Comparison of ENCODE assay signal across 10 mouse cellular contexts in genomic region chr5:26006937-26007695, GRCm38 (mm10). TPM values are rescaled to one million over a fixed set of nuclear protein-coding genes. Genes with fewer than 3 reads are reported as not detected.
DNase-seq lines count a peak whose midpoint lies in the region; ATAC-seq and TF ChIP-seq lines count a peak whose summit lies in the region.
"Not testable (repeated sequence)": the region's sequence is repeated elsewhere in the genome, so short reads cannot be mapped to it uniquely, and the experiment has no call there.
"Had no signal": no experiment of that assay in that cellular context is flagged by ENCODE, and none has a peak within 500 bp of the region (broad histone marks: within the 10 kb centered on the region; RNA-seq: fewer than 3 reads in every experiment).

No protein-coding gene starts in this region.

- TF ChIP-seq EP300 in heart, postnatal 0 days (IDR thresholded peaks at IDR 0.05; ENCODE audit: low read depth), result not testable (repeated sequence)

- peaks cover 10% of the 10 kb centered on the region for H3K27me3 ChIP-seq in forebrain, embryonic 12.5 days
- H3K27me3 ChIP-seq in heart, postnatal 0 days (ENCODE audit: control insufficient read depth, insufficient read depth, low read length); liver, embryonic 11.5 days (replicated peaks; ENCODE audit: control insufficient read depth, insufficient read depth, low read length); stomach, embryonic 16.5 days (ENCODE audit: control insufficient read depth, insufficient read depth, low read length): not testable (repeated sequence)

- not testable (repeated sequence) for TF ChIP-seq CTCF in heart, postnatal 0 days (IDR thresholded peaks at IDR 0.05; ENCODE audit: low read depth)

- not testable (repeated sequence) for H3K4me1 ChIP-seq in forebrain, embryonic 12.5 days; heart, postnatal 0 days (ENCODE audit: control insufficient read depth, insufficient read depth); liver, embryonic 11.5 days (replicated peaks; ENCODE audit: control insufficient read depth, insufficient read depth, low read length); stomach, embryonic 16.5 days (ENCODE audit: control insufficient read depth, insufficient read depth, low read length)

- peak overlapping the region; percentile 4 for H3K9ac ChIP-seq in forebrain, embryonic 12.5 days
- not testable (repeated sequence) for H3K9ac ChIP-seq in heart, postnatal 0 days (replicated peaks; ENCODE audit: low read depth, low read length); liver, embryonic 11.5 days (ENCODE audit: low read depth, low read length); stomach, embryonic 16.5 days (ENCODE audit: low read length)

- H3K27ac ChIP-seq in forebrain, embryonic 12.5 days; heart, postnatal 0 days (ENCODE audit: low read depth); liver, embryonic 11.5 days (ENCODE audit: low read depth, low read length); stomach, embryonic 16.5 days (ENCODE audit: low read length): not testable (repeated sequence)

- peak overlapping the region; percentile 33 for H3K4me3 ChIP-seq in forebrain, embryonic 12.5 days (replicated peaks)
- H3K4me3 ChIP-seq in heart, postnatal 0 days (ENCODE audit: low read depth, low read length), result peak overlapping the region; percentile 26; the same call in 1 of the 2 replicates
- peak overlapping the region; percentile 32 for H3K4me3 ChIP-seq in liver, embryonic 11.5 days (ENCODE audit: low read depth, low read length)
- H3K4me3 ChIP-seq in stomach, embryonic 16.5 days (replicated peaks; ENCODE audit: low read length), result peak overlapping the region; percentile 26

- H3K9me3 ChIP-seq in forebrain, embryonic 12.5 days; heart, postnatal 0 days (replicated peaks; ENCODE audit: control insufficient read depth, low read length); liver, embryonic 11.5 days (ENCODE audit: control insufficient read depth, low read length); stomach, embryonic 16.5 days (replicated peaks; ENCODE audit: control insufficient read depth, low read length): not testable (repeated sequence)

- WGBS in forebrain, embryonic 12.5 days, result 15% methylated on average over 45 of the region's 45 CpGs
- WGBS in heart, postnatal 0 days, result 19% methylated on average over 38 of the region's 45 CpGs
- 20% methylated on average over 41 of the region's 45 CpGs for WGBS in liver, embryonic 11.5 days
- 13% methylated on average over 44 of the region's 45 CpGs for WGBS in stomach, embryonic 16.5 days

- ATAC-seq in forebrain, embryonic 12.5 days (ENCODE audit: low FRiP score), result peak; percentile 88
- ATAC-seq in heart, postnatal 0 days (ENCODE audit: insufficient read depth, low read depth), result peak; percentile 62
- peak; percentile 49 for ATAC-seq in liver, embryonic 11.5 days (replicated peaks; ENCODE audit: low FRiP score)
- ATAC-seq in monocyte, adult 5-6 weeks (replicated peaks; ENCODE audit: insufficient number of reproducible peaks, low FRiP score, low TSS enrichment, poor library complexity, severe bottlenecking), result peak; percentile 78
- ATAC-seq in stomach, embryonic 16.5 days (ENCODE audit: insufficient read depth, low FRiP score), result peak; percentile 82

- DNase-seq in ES-CJ7 (ENCODE audit: low read depth, low spot score), result peak; percentile 82
- peak; percentile 32 for DNase-seq in cerebellum, adult 9-10 months
- not testable (repeated sequence) for DNase-seq in heart, postnatal 0 days (ENCODE audit: low spot score)
- DNase-seq in kidney, postnatal 4 days, result peak; percentile 17 to 35
- peak; percentile 54 for DNase-seq in liver, embryonic 11.5 days (ENCODE audit: low spot score)

- peak overlapping the region; percentile 55 for H3K4me2 ChIP-seq in forebrain, embryonic 12.5 days
- peak overlapping the region; percentile 25 for H3K4me2 ChIP-seq in heart, postnatal 0 days (ENCODE audit: low read depth, low read length)
- peak overlapping the region; percentile 46 for H3K4me2 ChIP-seq in liver, embryonic 11.5 days
- H3K4me2 ChIP-seq in stomach, embryonic 16.5 days (ENCODE audit: low read depth, low read length), result peak overlapping the region; percentile 43

- not testable (repeated sequence) for H3K36me3 ChIP-seq in forebrain, embryonic 12.5 days (replicated peaks); heart, postnatal 0 days (replicated peaks; ENCODE audit: control insufficient read depth, insufficient read depth, low read length); liver, embryonic 11.5 days (ENCODE audit: control insufficient read depth, insufficient read depth, low read length); stomach, embryonic 16.5 days (ENCODE audit: control insufficient read depth, insufficient read depth, low read length)

RNA-seq across cellular contexts. Expression of gene Gm1979, which starts 2.5 kb away (rescaled TPM):
- not detected in 2 replicates for polyA plus RNA-seq in forebrain, embryonic 12.5 days (2016; fragmentation: Nextera tagmentation; extraction: Ambion mirVana)
- not detected in 2 replicates for total RNA-seq in heart, postnatal 0 days (2014; rRNA removed; ENCODE audit: low replicate concordance)
- polyA plus RNA-seq in heart, postnatal 0 days (2015; fragmentation: Nextera tagmentation; extraction: Ambion mirVana), result 0.05 TPM in 1 of 2 replicates, not detected in the other
- polyA plus RNA-seq in liver, embryonic 11.5 days (2014; fragmentation: Nextera tagmentation; extraction: Ambion mirVana), result not detected in 2 replicates
- not detected in 3 replicates for total RNA-seq in monocyte, adult 5-6 weeks (2017)
- polyA plus RNA-seq in stomach, embryonic 16.5 days (2015; fragmentation: Nextera tagmentation; extraction: Ambion mirVana), result 0.21 TPM in 1 of 2 replicates, not detected in the other
- polyA plus RNA-seq: C2C12; kidney, adult 2 months had no signal

RNA-seq across cellular contexts. Expression of gene Gm5862, which starts 15.6 kb away (rescaled TPM):
- not detected in 2 replicates for polyA plus RNA-seq in forebrain, embryonic 12.5 days (2016; fragmentation: Nextera tagmentation; extraction: Ambion mirVana)
- not detected in 2 replicates for total RNA-seq in heart, postnatal 0 days (2014; rRNA removed; ENCODE audit: low replicate concordance)
- not detected in 2 replicates for polyA plus RNA-seq in heart, postnatal 0 days (2015; fragmentation: Nextera tagmentation; extraction: Ambion mirVana)
- not detected in 2 replicates for polyA plus RNA-seq in liver, embryonic 11.5 days (2014; fragmentation: Nextera tagmentation; extraction: Ambion mirVana)
- total RNA-seq in monocyte, adult 5-6 weeks (2017), result not detected in 3 replicates
- polyA plus RNA-seq in stomach, embryonic 16.5 days (2015; fragmentation: Nextera tagmentation; extraction: Ambion mirVana), result not detected in 2 replicates
- polyA plus RNA-seq: C2C12; kidney, adult 2 months had no signal

RNA-seq across cellular contexts. Expression of gene Gm21698, which starts 18.7 kb away (rescaled TPM):
- not detected in 2 replicates for polyA plus RNA-seq in forebrain, embryonic 12.5 days (2016; fragmentation: Nextera tagmentation; extraction: Ambion mirVana)
- not detected in 2 replicates for total RNA-seq in heart, postnatal 0 days (2014; rRNA removed; ENCODE audit: low replicate concordance)
- polyA plus RNA-seq in heart, postnatal 0 days (2015; fragmentation: Nextera tagmentation; extraction: Ambion mirVana), result 0.05 and 0.10 TPM in 2 replicates
- polyA plus RNA-seq in liver, embryonic 11.5 days (2014; fragmentation: Nextera tagmentation; extraction: Ambion mirVana), result 0.07 TPM in 1 of 2 replicates, not detected in the other
- total RNA-seq in monocyte, adult 5-6 weeks (2017), result not detected in 3 replicates
- 0.09 and 0.16 TPM in 2 replicates for polyA plus RNA-seq in stomach, embryonic 16.5 days (2015; fragmentation: Nextera tagmentation; extraction: Ambion mirVana)
- polyA plus RNA-seq: C2C12; kidney, adult 2 months had no signal

RNA-seq across cellular contexts. Expression of gene Speer4a, which starts 32.2 kb away (rescaled TPM):
- polyA plus RNA-seq in forebrain, embryonic 12.5 days (2016; fragmentation: Nextera tagmentation; extraction: Ambion mirVana), result 0.10 TPM in 1 of 2 replicates, not detected in the other
- total RNA-seq in heart, postnatal 0 days (2014; rRNA removed; ENCODE audit: low replicate concordance), result not detected in 2 replicates
- polyA plus RNA-seq in heart, postnatal 0 days (2015; fragmentation: Nextera tagmentation; extraction: Ambion mirVana), result 0.04 TPM in 1 of 2 replicates, not detected in the other
- polyA plus RNA-seq in liver, embryonic 11.5 days (2014; fragmentation: Nextera tagmentation; extraction: Ambion mirVana), result 0.11 TPM in 1 of 2 replicates, not detected in the other
- not detected in 3 replicates for total RNA-seq in monocyte, adult 5-6 weeks (2017)
- polyA plus RNA-seq in stomach, embryonic 16.5 days (2015; fragmentation: Nextera tagmentation; extraction: Ambion mirVana), result 0.09 TPM in 1 of 2 replicates, not detected in the other
- polyA plus RNA-seq: kidney, adult 2 months had no signal

RNA-seq across cellular contexts. Expression of gene Gm21680, which starts 34.7 kb away (rescaled TPM):
- polyA plus RNA-seq in forebrain, embryonic 12.5 days (2016; fragmentation: Nextera tagmentation; extraction: Ambion mirVana), result 0.06 TPM in 1 of 2 replicates, not detected in the other
- total RNA-seq in heart, postnatal 0 days (2014; rRNA removed; ENCODE audit: low replicate concordance), result not detected in 2 replicates
- polyA plus RNA-seq in heart, postnatal 0 days (2015; fragmentation: Nextera tagmentation; extraction: Ambion mirVana), result not detected in 2 replicates
- polyA plus RNA-seq in liver, embryonic 11.5 days (2014; fragmentation: Nextera tagmentation; extraction: Ambion mirVana), result 0.17 TPM in 1 of 2 replicates, not detected in the other
- not detected in 3 replicates for total RNA-seq in monocyte, adult 5-6 weeks (2017)
- polyA plus RNA-seq in stomach, embryonic 16.5 days (2015; fragmentation: Nextera tagmentation; extraction: Ambion mirVana), result 0.08 and 0.11 TPM in 2 replicates
- polyA plus RNA-seq: C2C12; kidney, adult 2 months had no signal
